8 mouse cellular contexts compared by ENCODE assay signal in genomic region chr16:37654831-37655455, GRCm38 (mm10). TPM values are rescaled to one million over a fixed set of nuclear protein-coding genes. Genes with fewer than 3 reads are reported as not detected.
A peak's percentile ranks its signal among the peaks of the same experiment; 100 is the strongest.
DNase-seq lines count a peak whose midpoint lies in the region; ATAC-seq and TF ChIP-seq lines count a peak whose summit lies in the region.

No protein-coding gene starts in this region.

- H3K9ac ChIP-seq in liver, embryonic 12.5 days, result peak overlapping the region; percentile 46; the same call in 1 of the 2 replicates

- H3K4me1 ChIP-seq in testis, adult 2 months (ENCODE audit: control insufficient read depth, insufficient read depth, low read length), result peaks cover 5% of the 10 kb centered on the region; the same call in 1 of the 2 replicates
- H3K4me1 ChIP-seq in liver, embryonic 12.5 days, result peaks cover 40% of the 10 kb centered on the region

- H3K27ac ChIP-seq in gastrocnemius, adult 2 months, result peak overlapping the region; percentile 96
- peak overlapping the region; percentile 65; the same call in 1 of the 2 replicates for H3K27ac ChIP-seq in testis, adult 2 months (ENCODE audit: control insufficient read depth, insufficient read depth, low read depth, low read length)
- peak overlapping the region; percentile 66 for H3K27ac ChIP-seq in liver, embryonic 12.5 days

- ATAC-seq in liver, embryonic 12.5 days, result no peak
- no peak for ATAC-seq in granulocyte monocyte progenitor cell, adult 5-6 weeks (replicated peaks; ENCODE audit: poor library complexity, severe bottlenecking)

- H3K9me3 ChIP-seq in liver, embryonic 12.5 days (replicated peaks), result no peaks in the 10 kb centered on the region

- WGBS in liver, embryonic 12.5 days (ENCODE audit: insufficient replicate concordance), result 56% methylated on average over 4 of the region's 4 CpGs

- peak overlapping the region; percentile 76 for H3K4me3 ChIP-seq in gastrocnemius, adult 2 months
- no peak overlapping the region for H3K4me3 ChIP-seq in testis, adult 2 months (ENCODE audit: control insufficient read depth, low read depth, low read length)
- peak overlapping the region; percentile 87; the same call in 1 of the 2 replicates for H3K4me3 ChIP-seq in liver, embryonic 12.5 days

- H3K27me3 ChIP-seq in testis, adult 2 months (ENCODE audit: control insufficient read depth, insufficient read depth, low read length), result no peaks in the 10 kb centered on the region
- no peaks in the 10 kb centered on the region for H3K27me3 ChIP-seq in liver, embryonic 12.5 days (replicated peaks)

- no peak for TF ChIP-seq CTCF in gastrocnemius, adult 2 months (IDR thresholded peaks at IDR 0.05)
- no peak for TF ChIP-seq CTCF in testis, adult 2 months (IDR thresholded peaks at IDR 0.05; ENCODE audit: control insufficient read depth, insufficient read depth, insufficient replicate concordance, low read depth, low read length)

- intact Hi-C loops in gastrocnemius, adult 2 months (cut with DNase I), result loop anchor here (2.0 to 5.0 kb wide), 2 partner anchors 30 to 113 kb away; no protein-coding TSS in a partner anchor

- no peaks in the 10 kb centered on the region for H3K36me3 ChIP-seq in testis, adult 2 months (ENCODE audit: control insufficient read depth, insufficient read depth, low read length)
- H3K36me3 ChIP-seq in liver, embryonic 12.5 days, result peaks cover 9% of the 10 kb centered on the region

- no peak for TF ChIP-seq POLR2A in testis, adult 2 months (IDR thresholded peaks at IDR 0.05; ENCODE audit: control insufficient read depth, low read depth, low read length)

- peak overlapping the region; percentile 65 for H3K4me2 ChIP-seq in liver, embryonic 12.5 days

- no peak for DNase-seq in gastrocnemius, adult 2 months
- no peak for DNase-seq in gastrocnemius, postnatal 25 days
- no peak for DNase-seq in testis, postnatal 10 days (ENCODE audit: low spot score)
- no peak for DNase-seq in urinary bladder, postnatal 36 days (ENCODE audit: low spot score in 2 of 2)
- no peak for DNase-seq in layer of hippocampus, postnatal 36 days

RNA-seq across cellular contexts. Expression of gene Ndufb4, which starts 0.7 kb away (rescaled TPM):
- 100 to 1,000 TPM; 191 to 246 TPM for total RNA-seq in gastrocnemius, adult 2 months (2021)
- total RNA-seq in gastrocnemius, postnatal 25 days (2021), result 100 to 1,000 TPM; 165 to 174 TPM
- 74.9 and 80.9 TPM in 2 replicates for polyA plus RNA-seq in testis, adult 2 months (2012; rRNA removed)
- polyA plus RNA-seq in liver, embryonic 12.5 days (2016; fragmentation: Nextera tagmentation; extraction: Ambion mirVana), result 52.4 and 56.6 TPM in 2 replicates
- 10 to 100 TPM; 80.4 to 84.0 TPM for total RNA-seq in layer of hippocampus, postnatal 36 days (2021)
- 61.7 and 68.5 TPM in 2 replicates for total RNA-seq in granulocyte monocyte progenitor cell, adult 5-6 weeks (2014; fragmentation: Nextera tagmentation)
- 17.2 and 18.8 TPM in 2 replicates for total RNA-seq in granulocyte monocyte progenitor cell, adult 5-6 weeks (2017)
